Mouse (Mus musculus) brain, embryonic 14.5 days (tissue): ENCODE measurements at regions not wholly inside any gene's neighbourhood (a gene's known extent, or its start where the extent isn't known, plus 50 kb on each side); places are given as distances from the start of the nearest gene placed in this dataset.

ENCODE experiments used
- DNase-seq: peaks from one replicate; pipeline ENCODE4 v3.0.0-alpha.2; 2011; ENCODE audit warnings: low read depth
- CTCF ChIP-seq: fragments of 200-500 bp; IDR thresholded peaks from 2 replicates; pipeline ENCODE4 v1.5.1; 2012; ENCODE audit warnings: inconsistent platforms, mild to moderate bottlenecking, moderate library complexity, borderline replicate concordance; ENCODE audit not compliant: insufficient read depth, insufficient read length; ENCODE audit errors: extremely low read depth
- POLR2A ChIP-seq: fragments of 200-500 bp; IDR thresholded peaks from 2 replicates; pipeline ENCODE4 v1.6.1; 2012; ENCODE audit warnings: mild to moderate bottlenecking, inconsistent platforms, borderline replicate concordance; ENCODE audit not compliant: poor library complexity, insufficient read depth, insufficient read length, severe bottlenecking; ENCODE audit errors: extremely low read depth

GRCm38 (mm10) chr10:114956257-114956656 lies 154.2 kb upstream of the Trhde start:
- TF ChIP-seq POLR2A, result no peak
- no peak for TF ChIP-seq CTCF

DNA sequence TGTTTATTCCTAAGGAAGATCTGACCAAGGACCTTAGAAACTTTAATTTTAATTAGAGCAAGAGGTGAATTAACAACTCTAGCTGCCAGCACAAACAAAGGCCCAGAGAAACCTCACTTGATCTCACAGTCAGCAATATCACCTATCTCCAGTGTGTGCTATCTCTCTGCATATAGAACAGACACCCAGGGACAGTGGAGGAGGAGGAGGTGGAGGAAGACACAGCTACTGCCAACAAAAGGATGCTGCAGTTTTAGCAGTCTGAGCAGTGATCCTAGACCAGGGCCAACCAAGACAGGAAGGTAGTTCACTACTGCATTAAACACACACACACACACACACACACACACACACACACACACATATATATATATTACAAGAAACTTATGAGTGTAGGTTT lies 153.5 kb upstream of the Trhde start:
- TF ChIP-seq POLR2A (no peak), CTCF (no peak)
- DNase-seq, result no peak

More at GRCm38 (mm10) chr10:114956257-114956656, 154.2 kb upstream of the Trhde start:
- no peak for DNase-seq

- no peak for TF ChIP-seq POLR2A
- no peak for TF ChIP-seq CTCF
Observed at GRCm38 (mm10) chr10:114953358-114953757, 151.3 kb upstream of the Trhde start.

DNA sequence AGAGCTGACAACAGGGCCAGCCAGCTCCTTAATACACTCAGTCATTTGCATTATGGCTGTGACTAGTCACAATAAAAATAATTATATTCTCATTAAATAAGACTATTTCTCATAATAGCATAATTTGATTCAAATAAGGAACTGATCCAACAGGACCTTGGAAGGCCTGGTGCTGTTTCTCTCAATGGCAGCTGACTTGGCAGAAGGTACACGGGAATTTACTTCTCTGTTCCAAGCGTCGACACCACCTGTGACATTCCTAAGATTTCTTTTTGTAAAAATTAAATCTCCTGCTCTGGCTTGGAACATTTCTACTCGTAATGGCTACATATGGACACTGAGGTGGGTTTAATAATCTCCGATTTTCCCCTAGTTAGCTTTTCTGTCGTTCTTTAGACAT lies 147.1 kb upstream of the Trhde start:
- TF ChIP-seq POLR2A (no peak), CTCF (no peak)
- DNase-seq, result peak; percentile 25

More at GRCm38 (mm10) chr10:114953358-114953757, 151.3 kb upstream of the Trhde start:
- no peak for DNase-seq

DNA sequence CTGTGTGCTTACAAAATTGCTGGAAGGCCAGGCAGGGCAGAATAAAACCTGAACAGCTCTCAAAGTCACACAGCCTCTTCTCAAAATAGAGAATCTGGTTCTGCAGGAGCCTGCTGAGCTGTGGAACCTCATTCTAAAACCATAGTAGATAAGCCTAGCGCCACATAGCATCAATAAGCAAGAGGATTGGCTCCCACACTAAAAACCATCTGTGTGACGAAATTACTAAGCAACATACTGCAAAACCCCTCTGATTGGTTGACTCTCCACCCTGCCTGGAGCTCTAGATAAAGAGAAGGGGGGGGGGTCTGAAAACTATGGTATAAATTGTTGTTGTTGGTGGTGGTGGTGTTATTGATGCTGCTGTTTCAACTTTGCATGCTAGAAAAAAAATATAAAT lies 122.6 kb upstream of the Trhde start:
- DNase-seq, result no peak

DNA sequence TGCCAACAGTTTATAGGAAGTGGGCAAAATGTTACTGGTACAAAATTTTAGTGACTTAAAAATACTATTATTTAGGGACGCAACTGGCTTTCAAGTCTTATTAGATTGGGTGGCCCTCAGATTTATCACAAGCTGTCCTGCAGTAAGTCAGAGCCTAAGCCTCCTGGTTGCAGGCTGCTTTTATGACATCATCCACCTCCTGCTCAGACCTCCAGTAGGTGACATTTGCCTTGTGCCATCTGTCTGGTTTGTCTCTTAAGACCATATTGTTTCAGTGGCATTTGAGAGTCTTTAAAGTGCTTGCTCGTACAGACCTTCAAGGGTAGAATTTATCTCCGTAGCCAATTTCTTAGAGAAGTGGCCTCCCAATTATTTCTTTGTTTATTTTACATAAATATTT lies 111.9 kb upstream of the Trhde start:
- no peak for TF ChIP-seq CTCF
- TF ChIP-seq POLR2A, result no peak
- DNase-seq, result peak; percentile 10

More for the DNA sequence above, 122.6 kb upstream of the Trhde start:
- TF ChIP-seq CTCF, result no peak

GRCm38 (mm10) chr10:114891916-114892315 lies 89.8 kb upstream of the Trhde start:
- no peak for TF ChIP-seq POLR2A
- no peak for TF ChIP-seq CTCF

GRCm38 (mm10) chr10:114890726-114891430 lies 88.8 kb upstream of the Trhde start:
- no peak for TF ChIP-seq POLR2A
- no peak for TF ChIP-seq CTCF
- no peak for DNase-seq

More at GRCm38 (mm10) chr10:114891916-114892315, 89.8 kb upstream of the Trhde start:
- no peak for DNase-seq

DNA sequence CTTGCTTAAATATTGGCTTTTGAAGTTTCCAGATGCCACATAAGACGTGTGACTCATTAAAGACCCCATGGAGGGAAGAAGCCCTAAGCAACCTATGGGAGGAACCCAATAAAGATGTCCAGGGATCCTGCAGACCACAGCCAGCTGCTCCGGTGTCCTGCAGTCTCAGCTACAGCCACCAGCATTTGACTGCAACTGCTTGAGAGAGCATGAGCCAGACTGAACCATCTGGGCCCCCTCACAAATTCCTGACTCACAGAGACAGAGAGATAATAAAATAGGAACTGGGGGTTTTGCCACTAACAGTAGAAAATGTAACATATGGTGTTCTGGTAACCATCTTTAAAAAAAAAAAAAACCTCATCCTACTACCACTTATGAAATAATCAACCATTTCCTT lies 69.1 kb upstream of the Trhde start:
- DNase-seq, result peak; percentile 33
- no peak for TF ChIP-seq CTCF
- TF ChIP-seq POLR2A, result no peak

DNA sequence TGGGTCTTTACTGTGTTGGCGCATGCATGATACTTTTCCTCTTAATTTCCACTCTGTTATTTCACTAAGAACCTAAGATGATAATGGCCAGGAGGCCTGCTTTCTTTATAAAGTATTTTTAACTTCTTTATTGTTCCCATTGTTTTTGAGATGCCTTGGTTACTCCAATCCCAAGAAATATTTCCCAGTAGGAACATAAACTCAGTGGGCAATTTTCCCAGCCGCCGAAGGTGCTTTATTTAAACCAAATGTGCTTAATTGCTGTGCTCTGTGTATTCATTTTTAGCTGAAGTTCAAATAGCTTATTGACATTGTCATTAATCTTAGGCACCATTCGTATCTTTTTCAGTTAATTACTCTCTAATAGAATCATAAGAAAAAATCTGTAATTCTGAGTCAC lies 55.1 kb upstream of the Trhde start:
- TF ChIP-seq POLR2A (no peak), CTCF (no peak)
- no peak for DNase-seq

GRCm38 (mm10) chr10:114852688-114853087 lies 50.6 kb upstream of the Trhde start:
- no peak for DNase-seq
- TF ChIP-seq POLR2A, result no peak
- TF ChIP-seq CTCF, result no peak
